Mouse (Mus musculus) stomach, postnatal 0 days (tissue): ENCODE results near the gene 4933405L10Rik.

Experiments used
- CTCF ChIP-seq: IDR thresholded peaks from 2 replicates; pipeline ENCODE4 v1.5.1; 2016; ENCODE audit warnings: antibody characterized with exemption, low read depth, mild to moderate bottlenecking, moderate library complexity
- EP300 ChIP-seq: optimal IDR thresholded peaks from 2 replicates; pipeline ENCODE3; 2016; ENCODE audit warnings: antibody characterized with exemption

DNA sequence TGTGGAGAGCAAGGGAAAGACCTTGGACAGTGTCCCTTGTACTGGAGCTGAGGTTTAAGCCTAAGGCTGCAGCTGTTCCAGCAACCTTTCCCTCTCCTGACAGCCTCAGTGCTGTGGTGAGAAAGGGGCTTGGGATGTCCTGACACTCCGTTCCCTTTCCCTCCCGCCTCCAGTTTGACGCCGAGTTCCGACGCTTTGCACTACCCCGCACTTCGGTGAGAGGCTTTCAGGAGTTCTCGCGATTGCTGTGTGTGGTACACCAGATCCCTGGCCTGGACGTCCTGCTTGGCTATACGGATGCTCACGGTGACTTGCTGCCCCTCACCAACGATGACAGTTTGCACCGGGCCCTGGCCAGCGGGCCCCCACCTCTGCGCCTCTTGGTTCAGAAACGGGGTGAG lies 5.5 kb upstream of the 4933405L10Rik start:
- TF ChIP-seq CTCF (no peak), EP300 (no peak)
